Mouse (Mus musculus): ENCODE results near the gene Scamp5. TPM values are rescaled to one million over a fixed set of nuclear protein-coding genes. Genes with fewer than 3 reads are reported as not detected.

Scamp5 gene
- polyA plus RNA-seq, 1 experiment from 2014 or later, result 52.2 TPM

GRCm38 (mm10) chr9:57494970-57495369, 27.1 kb upstream of the Scamp5 start:
- Histone ChIP-seq H3K4me1 (peaks cover 13% of the 10 kb centered on the region), H3K9ac (no peak overlapping the region), H3K36me3 (ENCODE audit: poor library complexity, severe bottlenecking) (no peaks in the 10 kb centered on the region), H3K4me2 (no peak overlapping the region), H3K4me3 (no peak overlapping the region), H3K9me3 (replicated peaks) (no peaks in the 10 kb centered on the region), H3K27ac (no peak overlapping the region), H3K27me3 (peaks cover 6% of the 10 kb centered on the region)
- ATAC-seq, result no peak

- H3K27me3 ChIP-seq, result no peaks in the 10 kb centered on the region
- no peaks in the 10 kb centered on the region for H3K9me3 ChIP-seq (replicated peaks)
- no peak for ATAC-seq
- H3K4me3 ChIP-seq, result no peak overlapping the region
- no peak overlapping the region for H3K27ac ChIP-seq
- H3K9ac ChIP-seq, result no peak overlapping the region
- H3K36me3 ChIP-seq (ENCODE audit: poor library complexity, severe bottlenecking), result no peaks in the 10 kb centered on the region
- H3K4me2 ChIP-seq, result no peak overlapping the region
- WGBS, result 91% methylated on average over 2 of the region's 2 CpGs
- peaks cover 8% of the 10 kb centered on the region for H3K4me1 ChIP-seq
These were observed 25.7 kb upstream of the Scamp5 start for GRCm38 (mm10) chr9:57493532-57493931.

GRCm38 (mm10) chr9:57487807-57488206, 19.9 kb upstream of the Scamp5 start:
- H3K4me3 ChIP-seq, result no peak overlapping the region
- 76% methylated on average over 7 of the region's 7 CpGs for WGBS
- no peak overlapping the region for H3K9ac ChIP-seq
- no peak overlapping the region for H3K27ac ChIP-seq
- no peaks in the 10 kb centered on the region for H3K36me3 ChIP-seq (ENCODE audit: poor library complexity, severe bottlenecking)
- 0 out of 2 replicates have a peak, but pooled peaks cover 3% of the 10 kb centered on the region for H3K4me1 ChIP-seq
- ATAC-seq, result no peak
- 0 out of 2 replicates have a peak, but pooled peaks cover 13% of the 10 kb centered on the region for H3K27me3 ChIP-seq
- H3K9me3 ChIP-seq (replicated peaks), result no peaks in the 10 kb centered on the region
- no peak overlapping the region for H3K4me2 ChIP-seq

DNA sequence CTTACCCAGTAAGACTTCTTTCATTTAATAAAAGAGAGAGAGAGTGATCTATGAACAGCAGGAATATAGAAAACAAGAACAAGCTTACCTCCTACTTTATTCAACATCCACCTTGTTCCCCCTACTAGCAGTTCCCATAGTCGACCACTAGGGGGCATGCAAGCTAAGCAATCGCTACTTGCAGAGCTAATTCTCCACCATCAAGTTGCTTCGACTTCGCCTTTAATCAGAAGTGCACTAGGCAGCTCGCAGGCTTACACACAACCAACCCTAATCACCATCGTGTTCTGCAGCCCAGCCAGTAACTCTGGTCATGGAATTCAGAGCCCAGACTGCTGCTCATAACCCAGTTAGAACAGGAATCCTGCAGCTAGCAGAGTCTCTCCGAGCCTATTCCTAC, 17.9 kb upstream of the Scamp5 start:
- Histone ChIP-seq H3K9ac (peak overlapping the region; percentile 38; the same call in 1 of the 2 replicates), H3K4me2 (no peak overlapping the region)

DNA sequence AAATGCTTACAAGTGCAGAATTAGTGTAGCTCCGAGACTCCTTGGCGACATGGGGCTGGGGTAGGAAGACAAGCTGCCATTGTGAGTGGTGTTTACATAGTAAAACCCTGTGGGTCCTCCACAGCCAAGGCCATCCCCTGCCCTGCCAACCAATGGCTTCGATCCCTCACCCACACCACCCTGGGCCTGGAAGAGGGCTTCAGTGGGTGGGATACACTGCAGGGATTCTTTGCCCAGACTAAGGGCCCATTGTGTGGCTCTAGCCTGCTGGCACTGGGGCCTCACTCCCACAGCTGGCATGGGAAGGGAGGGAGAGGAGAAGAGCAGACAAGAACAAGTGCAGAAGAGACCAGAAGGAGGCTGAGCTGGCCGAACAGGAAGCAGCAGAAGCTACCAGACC, 1.1 kb upstream of the Scamp5 start:
- 63% methylated on average over 4 of the region's 4 CpGs for WGBS

More for the DNA sequence above, 17.9 kb upstream of the Scamp5 start:
- no peak overlapping the region for H3K27ac ChIP-seq
- no peak overlapping the region for H3K4me3 ChIP-seq
- no peaks in the 10 kb centered on the region for H3K36me3 ChIP-seq (ENCODE audit: poor library complexity, severe bottlenecking)
- peak; percentile 86 for ATAC-seq
- 0 out of 2 replicates have a peak, but pooled peaks cover 3% of the 10 kb centered on the region for H3K4me1 ChIP-seq
- 13% methylated on average over 7 of the region's 7 CpGs for WGBS
- no peaks in the 10 kb centered on the region for H3K9me3 ChIP-seq (replicated peaks)
- 0 out of 2 replicates have a peak, but pooled peaks cover 13% of the 10 kb centered on the region for H3K27me3 ChIP-seq

DNA sequence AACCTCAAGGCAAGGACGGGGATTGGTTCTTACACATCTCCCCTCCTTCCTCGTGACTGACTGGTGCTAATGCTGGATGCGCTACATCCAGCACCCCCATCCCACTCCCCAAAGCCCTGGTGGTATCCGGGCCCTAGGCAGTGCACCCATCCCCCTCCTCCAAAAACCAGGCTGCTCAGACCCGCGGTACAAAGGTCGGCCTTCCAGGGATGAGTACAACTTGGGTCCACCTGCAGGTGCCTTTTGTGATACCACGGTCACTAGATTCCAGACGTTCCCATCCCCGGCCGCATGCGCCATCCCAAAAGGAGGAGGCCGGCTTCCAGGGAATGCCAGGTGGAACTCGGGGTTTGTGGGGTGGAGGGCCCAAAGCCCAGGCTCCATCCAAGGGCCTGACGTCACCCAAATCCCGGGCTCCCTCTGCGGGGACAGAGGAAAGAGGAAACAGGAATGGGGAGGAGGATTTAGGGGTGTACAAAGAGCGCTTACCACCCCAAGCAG, 539 bp downstream of the Scamp5 start:
- no peaks in the 10 kb centered on the region for H3K9me3 ChIP-seq (replicated peaks)
- peak overlapping the region; percentile 80 for H3K4me3 ChIP-seq
- peak overlapping the region; percentile 94 for H3K9ac ChIP-seq
- H3K27me3 ChIP-seq, result peaks cover 3% of the 10 kb centered on the region; the same call in 1 of the 2 replicates
- H3K36me3 ChIP-seq (ENCODE audit: poor library complexity, severe bottlenecking), result peaks cover 7% of the 10 kb centered on the region; the same call in 1 of the 2 replicates
- peak; percentile 71 for ATAC-seq
- peaks cover 27% of the 10 kb centered on the region for H3K4me1 ChIP-seq
- H3K27ac ChIP-seq, result peak overlapping the region; percentile 81
- H3K4me2 ChIP-seq, result peak overlapping the region; percentile 84
- 1% methylated on average over 18 of the region's 18 CpGs for WGBS

More for the DNA sequence above, 1.1 kb upstream of the Scamp5 start:
- peaks cover 3% of the 10 kb centered on the region; the same call in 1 of the 2 replicates for H3K27me3 ChIP-seq
- H3K36me3 ChIP-seq (ENCODE audit: poor library complexity, severe bottlenecking), result peaks cover 5% of the 10 kb centered on the region; the same call in 1 of the 2 replicates
- peaks cover 27% of the 10 kb centered on the region for H3K4me1 ChIP-seq
- H3K4me2 ChIP-seq, result no peak overlapping the region
- peak overlapping the region; percentile 80; the same call in 1 of the 2 replicates for H3K4me3 ChIP-seq
- H3K9me3 ChIP-seq (replicated peaks), result no peaks in the 10 kb centered on the region
- no peak overlapping the region for H3K27ac ChIP-seq
- H3K9ac ChIP-seq, result no peak overlapping the region
- no peak for ATAC-seq

- H3K27me3 ChIP-seq, result peaks cover 3% of the 10 kb centered on the region; the same call in 1 of the 2 replicates
- H3K36me3 ChIP-seq (ENCODE audit: poor library complexity, severe bottlenecking), result peaks cover 15% of the 10 kb centered on the region; the same call in 1 of the 2 replicates
- 81% methylated on average over 3 of the region's 3 CpGs for WGBS
- H3K9me3 ChIP-seq (replicated peaks), result no peaks in the 10 kb centered on the region
- 0 out of 2 replicates have a peak overlapping the region, but pooled peaks have one; percentile 80 for H3K4me3 ChIP-seq
- H3K9ac ChIP-seq, result no peak overlapping the region
- peak overlapping the region; percentile 84 for H3K4me2 ChIP-seq
- no peak for ATAC-seq
- H3K4me1 ChIP-seq, result peaks cover 27% of the 10 kb centered on the region
- H3K27ac ChIP-seq, result no peak overlapping the region
These were observed 1.8 kb downstream of the Scamp5 start for GRCm38 (mm10) chr9:57466101-57466500.

GRCm38 (mm10) chr9:57462866-57463265, 5.0 kb downstream of the Scamp5 start:
- no peak for ATAC-seq
- Histone ChIP-seq H3K4me2 (no peak overlapping the region), H3K27ac (no peak overlapping the region), H3K36me3 (ENCODE audit: poor library complexity, severe bottlenecking) (peaks cover 17% of the 10 kb centered on the region), H3K4me1 (peaks cover 22% of the 10 kb centered on the region), H3K9ac (no peak overlapping the region), H3K9me3 (replicated peaks) (no peaks in the 10 kb centered on the region; the same call in 1 of the 2 replicates), H3K27me3 (no peaks in the 10 kb centered on the region), H3K4me3 (no peak overlapping the region)
- 95% methylated on average over 6 of the region's 6 CpGs for WGBS

GRCm38 (mm10) chr9:57459707-57460106, 8.2 kb downstream of the Scamp5 start:
- no peaks in the 10 kb centered on the region for H3K27me3 ChIP-seq
- no peak for ATAC-seq
- H3K27ac ChIP-seq, result no peak overlapping the region
- peaks cover 17% of the 10 kb centered on the region for H3K36me3 ChIP-seq (ENCODE audit: poor library complexity, severe bottlenecking)
- H3K9ac ChIP-seq, result no peak overlapping the region
- 92% methylated on average over 2 of the region's 2 CpGs for WGBS
- no peaks in the 10 kb centered on the region for H3K4me1 ChIP-seq
- no peaks in the 10 kb centered on the region; the same call in 1 of the 2 replicates for H3K9me3 ChIP-seq (replicated peaks)
- no peak overlapping the region for H3K4me3 ChIP-seq
- H3K4me2 ChIP-seq, result no peak overlapping the region

- no peaks in the 10 kb centered on the region for H3K4me1 ChIP-seq
- no peak overlapping the region for H3K4me2 ChIP-seq
- peaks cover 29% of the 10 kb centered on the region for H3K36me3 ChIP-seq (ENCODE audit: poor library complexity, severe bottlenecking)
- H3K27me3 ChIP-seq, result no peaks in the 10 kb centered on the region
- no peaks in the 10 kb centered on the region for H3K9me3 ChIP-seq (replicated peaks)
- WGBS, result 93% methylated on average over 4 of the region's 4 CpGs
- H3K9ac ChIP-seq, result no peak overlapping the region
- H3K4me3 ChIP-seq, result no peak overlapping the region
- no peak for ATAC-seq
- H3K27ac ChIP-seq, result no peak overlapping the region
These were observed 14.3 kb downstream of the Scamp5 start for GRCm38 (mm10) chr9:57453516-57453915.

GRCm38 (mm10) chr9:57452624-57453462, 15.0 kb downstream of the Scamp5 start:
- WGBS, result 87% methylated on average over 8 of the region's 8 CpGs
- Histone ChIP-seq H3K4me3 (no peak overlapping the region), H3K9me3 (replicated peaks) (no peaks in the 10 kb centered on the region), H3K27ac (no peak overlapping the region), H3K9ac (no peak overlapping the region), H3K4me1 (no peaks in the 10 kb centered on the region), H3K36me3 (ENCODE audit: poor library complexity, severe bottlenecking) (peaks cover 35% of the 10 kb centered on the region), H3K4me2 (no peak overlapping the region), H3K27me3 (no peaks in the 10 kb centered on the region)
- no peak for ATAC-seq

GRCm38 (mm10) chr9:57449715-57450114, 18.1 kb downstream of the Scamp5 start:
- Histone ChIP-seq H3K4me3 (no peak overlapping the region), H3K4me1 (no peaks in the 10 kb centered on the region), H3K27ac (no peak overlapping the region), H3K4me2 (no peak overlapping the region), H3K9ac (no peak overlapping the region), H3K27me3 (no peaks in the 10 kb centered on the region), H3K9me3 (replicated peaks) (no peaks in the 10 kb centered on the region), H3K36me3 (ENCODE audit: poor library complexity, severe bottlenecking) (peaks cover 65% of the 10 kb centered on the region)
- no peak for ATAC-seq
- WGBS, result 72% methylated on average over 1 of the region's 1 CpGs

Measured in forebrain, embryonic 13.5 days (tissue).